Mouse (Mus musculus) WW6 (cell line): Measurements from ENCODE around the gene Actn3.

ENCODE experiments used
- DNase-seq: peaks from one replicate; pipeline ENCODE4 v3.0.0-alpha.2; 2013; ENCODE audit warnings: low read depth, low spot score

Gene Actn3

GRCm38 (mm10) chr19:4863048-4863447 lies 14.7 kb downstream of the Actn3 start:
- no peak for DNase-seq

- DNase-seq = no peak
Measured at GRCm38 (mm10) chr19:4859081-4859480, 18.6 kb downstream of the Actn3 start.

GRCm38 (mm10) chr19:4855951-4856350 lies 21.8 kb downstream of the Actn3 start:
- DNase-seq = no peak

- no peak for DNase-seq
Measured at GRCm38 (mm10) chr19:4855470-4855820, 22.3 kb downstream of the Actn3 start.

GRCm38 (mm10) chr19:4854552-4855469 lies 22.9 kb downstream of the Actn3 start, which contains the start of gene Ctsf:
TSS of gene Ctsf (plus strand) at chr19:4855130.
- no peak for DNase-seq

- no peak for DNase-seq
Measured at GRCm38 (mm10) chr19:4850281-4850680, 27.4 kb downstream of the Actn3 start.

GRCm38 (mm10) chr19:4849800-4850199 lies 27.9 kb downstream of the Actn3 start:
- no peak for DNase-seq

- DNase-seq = no peak
Measured at GRCm38 (mm10) chr19:4847490-4847889, 30.2 kb downstream of the Actn3 start.

- DNase-seq = no peak
Measured at GRCm38 (mm10) chr19:4845846-4846245, 31.9 kb downstream of the Actn3 start.

GRCm38 (mm10) chr19:4842611-4843010 lies 35.1 kb downstream of the Actn3 start:
- no peak for DNase-seq

GRCm38 (mm10) chr19:4840848-4841247 lies 36.9 kb downstream of the Actn3 start:
- DNase-seq = no peak

- peak; percentile 88 for DNase-seq
Measured at GRCm38 (mm10) chr19:4839149-4839548, 38.6 kb downstream of the Actn3 start, which contains the start of the genes Ccs and Ccdc87. TSS of gene Ccs (minus strand) at chr19:4839332. TSS of gene Ccdc87 (plus strand) at chr19:4839366.

GRCm38 (mm10) chr19:4838526-4839140 lies 39.1 kb downstream of the Actn3 start:
- DNase-seq = no peak

GRCm38 (mm10) chr19:4837049-4837448 lies 40.7 kb downstream of the Actn3 start:
- no peak for DNase-seq

GRCm38 (mm10) chr19:4836096-4836495 lies 41.6 kb downstream of the Actn3 start:
- DNase-seq = no peak

- DNase-seq = no peak
Measured at GRCm38 (mm10) chr19:4833977-4834376, 43.7 kb downstream of the Actn3 start.

GRCm38 (mm10) chr19:4829156-4829555 lies 48.6 kb downstream of the Actn3 start:
- DNase-seq = no peak

- DNase-seq = peak; percentile 47
Measured at GRCm38 (mm10) chr19:4828444-4829114, 49.1 kb downstream of the Actn3 start.

- no peak for DNase-seq
Measured at GRCm38 (mm10) chr19:4820678-4821303, 56.9 kb downstream of the Actn3 start.

- DNase-seq = no peak
Measured at GRCm38 (mm10) chr19:4817182-4817835, 60.4 kb downstream of the Actn3 start.

- DNase-seq = peak; percentile 56
Measured at GRCm38 (mm10) chr19:4813015-4813414, 64.7 kb downstream of the Actn3 start.
